Mouse (Mus musculus) lung, postnatal 0 days (tissue): ENCODE data around the gene Tbx2.

Source experiments
- CTCF ChIP-seq: IDR thresholded peaks from 2 replicates; pipeline ENCODE4 v1.5.1; 2016; ENCODE audit warnings: antibody characterized with exemption, mild to moderate bottlenecking
- EP300 ChIP-seq: IDR thresholded peaks from 2 replicates; pipeline ENCODE4 v1.6.1; 2016; ENCODE audit warnings: antibody characterized with exemption, mild to moderate bottlenecking, control low read depth

GRCm38 (mm10) chr11:85800380-85800779, 32.0 kb upstream of the Tbx2 start:
- TF ChIP-seq CTCF (no peak), EP300 (no peak)
